Mouse (Mus musculus) thymus, adult 2 months (tissue): ENCODE results near the gene Hoxc8. TPM values are rescaled to one million over a fixed set of nuclear protein-coding genes. Genes with fewer than 3 reads are reported as not detected.
A peak's percentile ranks its signal among the peaks of the same experiment; 100 is the strongest.

Source experiments
- DNase-seq: peaks from one replicate; pipeline ENCODE4 v3.0.0; 2021
- H3K27ac ChIP-seq: fragments of 200-500 bp; 2 replicates; pipeline ENCODE4 v1.5.1; 2012; ENCODE audit warnings: low read length, control low read depth; ENCODE audit not compliant: control insufficient read depth, insufficient read depth
- H3K27me3 ChIP-seq: fragments of 200-500 bp; 2 replicates; pipeline ENCODE4 v1.6.1; 2012; ENCODE audit warnings: mild to moderate bottlenecking, low read length, moderate library complexity, mixed read lengths; ENCODE audit not compliant: control insufficient read depth, insufficient read depth
- H3K36me3 ChIP-seq: fragments of 200-500 bp; 2 replicates; pipeline ENCODE4 v1.6.1; 2012; ENCODE audit warnings: mild to moderate bottlenecking, low read length, moderate library complexity; ENCODE audit not compliant: control insufficient read depth, insufficient read depth
- H3K4me1 ChIP-seq: fragments of 200-500 bp; replicated peaks from 2 replicates; pipeline ENCODE4 v1.6.1; 2012; ENCODE audit warnings: low read length; ENCODE audit not compliant: control insufficient read depth, insufficient read depth
- H3K4me3 ChIP-seq: fragments of 200-500 bp; 2 replicates; pipeline ENCODE4 v1.5.1; 2012; ENCODE audit warnings: mild to moderate bottlenecking, low read length, control low read depth, moderate library complexity; ENCODE audit not compliant: control insufficient read depth, insufficient read depth
- CTCF ChIP-seq: fragments of 200-500 bp; IDR thresholded peaks from 2 replicates; pipeline ENCODE4 v1.5.1; 2012; ENCODE audit warnings: mild to moderate bottlenecking, control low read depth, low read length, moderate library complexity, borderline replicate concordance; ENCODE audit not compliant: control insufficient read depth, poor library complexity, insufficient read depth; ENCODE audit errors: extremely low read depth
- POLR2A ChIP-seq: fragments of 200-500 bp; IDR thresholded peaks from 2 replicates; pipeline ENCODE4 v1.6.1; 2012; ENCODE audit warnings: mild to moderate bottlenecking, low read length, control low read depth, moderate library complexity; ENCODE audit not compliant: control insufficient read depth, poor library complexity, insufficient read depth; ENCODE audit errors: extremely low read depth
- WGBS: fragments of 180-500 bp; shearing (Covaris S2); methylation state at CpG from one replicate; pipeline ENCODE4 v1.1.7; 2018; 5-methylcytosine and 5-hydroxymethylcytosine counted together
- polyA plus RNA-seq: library from polyadenylated mRNA; depleted of rRNA; stranded (reverse); fragments of >200 nt; gene quantifications from 2 replicates; pipeline ENCODE4 v1.2.3, GENCODE M21; 2012

Hoxc8 gene
- polyA plus RNA-seq, 1 experiment = 0.07 TPM

GRCm38 (mm10) chr15:102983716-102984115 lies 6.7 kb upstream of the Hoxc8 start:
- no peaks in the 10 kb centered on the region for H3K4me1 ChIP-seq
- TF ChIP-seq POLR2A (no peak), CTCF (no peak)
- DNase-seq = no peak
- H3K27ac ChIP-seq = no peak overlapping the region
- peaks cover 20% of the 10 kb centered on the region for H3K27me3 ChIP-seq
- H3K4me3 ChIP-seq = no peak overlapping the region
- WGBS = 19% methylated on average over 12 of the region's 12 CpGs
- no peaks in the 10 kb centered on the region for H3K36me3 ChIP-seq

DNA sequence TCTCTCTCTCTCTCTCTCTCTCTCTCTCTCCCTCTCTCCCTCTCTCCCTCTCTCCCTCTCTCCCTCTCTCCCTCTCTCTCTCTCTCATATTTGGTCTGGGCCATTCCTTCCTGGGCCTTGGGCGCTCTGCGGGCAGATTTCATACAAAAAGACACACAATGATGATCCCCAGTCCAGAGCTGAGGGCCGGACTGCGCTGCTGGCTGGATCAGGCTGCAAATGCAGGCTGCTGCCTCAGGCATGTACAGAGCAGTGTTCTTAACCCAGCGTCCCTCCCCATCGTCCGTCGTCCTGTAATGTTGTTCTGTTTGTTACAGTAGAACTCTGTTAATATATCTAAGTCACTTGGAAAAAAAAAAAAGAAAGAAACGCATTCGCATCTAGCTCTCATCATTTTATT lies 5.9 kb upstream of the Hoxc8 start:
- WGBS = 28% methylated on average over 10 of the region's 10 CpGs
- no peak overlapping the region for H3K4me3 ChIP-seq
- TF ChIP-seq POLR2A (no peak), CTCF (no peak)

DNA sequence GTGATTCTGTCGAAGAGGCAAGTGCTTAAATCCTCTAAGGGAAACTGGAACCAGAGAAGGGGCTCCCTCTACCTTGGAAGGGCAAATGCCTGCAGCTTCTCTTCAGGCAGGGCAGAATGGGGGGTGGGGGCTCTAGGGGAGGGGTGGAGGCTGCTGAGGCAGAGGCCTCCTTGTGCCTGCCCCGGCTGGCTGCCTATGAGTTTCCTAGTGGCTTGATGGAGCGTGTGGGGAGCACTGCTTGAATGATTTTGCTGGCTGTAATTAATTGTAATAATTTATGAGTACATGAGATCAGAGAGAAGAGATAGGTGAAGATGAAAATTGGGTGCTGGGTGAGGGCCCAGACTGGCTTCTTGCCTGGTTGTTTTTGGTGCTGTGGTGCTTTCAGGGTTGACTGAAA lies 5.5 kb upstream of the Hoxc8 start:
- no peak for DNase-seq
- WGBS = 42% methylated on average over 3 of the region's 3 CpGs
- H3K27ac ChIP-seq = no peak overlapping the region
- no peaks in the 10 kb centered on the region for H3K36me3 ChIP-seq
- H3K4me1 ChIP-seq = no peaks in the 10 kb centered on the region
- H3K4me3 ChIP-seq = no peak overlapping the region
- peaks cover 20% of the 10 kb centered on the region for H3K27me3 ChIP-seq
- TF ChIP-seq POLR2A (no peak), CTCF (no peak)

More for the DNA sequence above, 5.9 kb upstream of the Hoxc8 start:
- Histone ChIP-seq H3K27ac (no peak overlapping the region), H3K4me1 (no peaks in the 10 kb centered on the region), H3K36me3 (no peaks in the 10 kb centered on the region), H3K27me3 (peaks cover 18% of the 10 kb centered on the region)
- no peak for DNase-seq

DNA sequence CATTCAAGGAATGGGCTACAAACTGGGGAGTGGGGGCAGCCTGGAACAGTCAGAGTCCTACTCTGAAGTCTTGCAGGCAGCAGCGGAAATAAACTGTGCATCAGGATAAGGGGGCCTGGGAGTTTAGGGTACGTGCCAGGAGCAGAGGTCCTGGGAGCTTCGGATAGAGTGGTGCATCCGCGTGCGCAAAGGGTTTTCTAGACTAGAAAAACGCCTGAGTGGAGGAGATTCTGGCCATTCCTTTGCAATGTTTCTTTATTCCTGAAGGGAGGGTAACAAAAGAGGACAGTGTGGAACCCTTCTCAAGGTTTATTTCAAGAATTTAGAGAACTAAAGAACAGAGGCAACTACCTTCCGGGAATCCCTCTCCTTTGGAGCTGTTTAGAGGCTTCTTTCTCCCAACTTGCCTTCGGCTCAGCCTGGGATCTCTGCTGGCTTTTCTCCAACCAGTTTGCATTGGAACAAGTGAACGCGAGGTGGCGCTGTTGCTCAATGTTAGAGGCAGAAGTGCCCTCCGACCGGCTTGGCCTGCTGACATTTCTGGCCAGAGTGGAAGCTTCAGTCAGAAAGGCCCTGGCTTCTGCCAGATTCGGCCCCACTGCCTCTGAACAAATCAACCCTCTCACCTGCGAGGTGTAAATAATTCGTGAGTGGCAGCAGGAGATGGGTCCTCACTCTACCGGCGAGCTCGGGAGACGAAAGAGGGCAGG lies 3.1 kb upstream of the Hoxc8 start:
- 7% methylated on average over 21 of the region's 21 CpGs for WGBS
- H3K27ac ChIP-seq = no peak overlapping the region
- no peaks in the 10 kb centered on the region for H3K36me3 ChIP-seq
- no peak for TF ChIP-seq POLR2A
- TF ChIP-seq CTCF = peak; percentile 85
- peaks cover 25% of the 10 kb centered on the region for H3K27me3 ChIP-seq
- DNase-seq = peak; percentile 76
- no peaks in the 10 kb centered on the region for H3K4me1 ChIP-seq
- H3K4me3 ChIP-seq = no peak overlapping the region

GRCm38 (mm10) chr15:102988078-102988477 lies 2.3 kb upstream of the Hoxc8 start:
- H3K4me3 ChIP-seq = no peak overlapping the region
- H3K36me3 ChIP-seq = no peaks in the 10 kb centered on the region
- H3K27ac ChIP-seq = no peak overlapping the region
- peaks cover 24% of the 10 kb centered on the region for H3K27me3 ChIP-seq
- WGBS = 47% methylated on average over 5 of the region's 5 CpGs
- TF ChIP-seq POLR2A = no peak
- no peak for TF ChIP-seq CTCF
- no peaks in the 10 kb centered on the region for H3K4me1 ChIP-seq
- no peak for DNase-seq

DNA sequence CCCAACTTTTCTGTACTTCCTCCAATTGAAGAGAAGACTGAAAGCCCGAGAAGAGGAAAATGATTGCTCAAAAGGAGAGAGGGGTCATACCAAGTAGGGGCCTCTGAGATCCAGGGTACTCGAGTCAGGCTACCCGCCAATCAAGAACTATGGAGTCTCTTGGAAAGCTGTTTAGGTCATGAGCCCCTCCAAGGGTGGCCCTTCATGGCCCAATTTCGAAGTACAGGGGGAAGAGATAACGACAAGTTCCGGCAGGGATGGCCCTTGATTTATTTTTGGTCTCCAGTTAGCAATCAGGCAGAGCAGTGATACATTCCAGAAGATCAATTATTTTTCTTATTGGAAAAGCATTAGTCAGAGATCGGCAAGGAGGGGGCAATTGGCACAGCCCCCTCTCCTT lies 1.4 kb downstream of the Hoxc8 start:
- TF ChIP-seq POLR2A (no peak), CTCF (no peak)
- no peak overlapping the region for H3K27ac ChIP-seq
- DNase-seq = no peak
- no peaks in the 10 kb centered on the region for H3K36me3 ChIP-seq
- no peaks in the 10 kb centered on the region for H3K4me1 ChIP-seq
- H3K4me3 ChIP-seq = no peak overlapping the region
- peaks cover 24% of the 10 kb centered on the region for H3K27me3 ChIP-seq
- WGBS = 8% methylated on average over 7 of the region's 7 CpGs
